Mouse (Mus musculus) forebrain, embryonic 14.5 days (tissue): ENCODE measurements around the gene Mt3. TPM values are rescaled to one million over a fixed set of nuclear protein-coding genes. Genes with fewer than 3 reads are reported as not detected.

Experiments
- polyA plus RNA-seq: library from polyadenylated mRNA; unstranded; fragments of >200 nt; fragmentation: Nextera tagmentation; extraction: Ambion mirVana; gene quantifications from 2 replicates; pipeline ENCODE4 v1.2.1, GENCODE M21; 2014

Gene Mt3
- polyA plus RNA-seq, 1 experiment from 2014 or later: 306 TPM

Other genes starting within 250 kb of the Mt3 start
- 55.8 and 60.2 TPM in 2 replicates for gene Amfr, start 139.8 kb upstream of the Mt3 start, polyA plus RNA-seq
- gene Nudt21, start 115.6 kb upstream of the Mt3 start, polyA plus RNA-seq: 165 and 171 TPM in 2 replicates
- gene Ogfod1, start 115.4 kb upstream of the Mt3 start, polyA plus RNA-seq: 9.8 and 13.4 TPM in 2 replicates
- 18.7 and 22.8 TPM in 2 replicates for gene Bbs2, start 53.7 kb upstream of the Mt3 start, polyA plus RNA-seq
- not detected in 2 replicates for gene Mt4, start 15.4 kb upstream of the Mt3 start, polyA plus RNA-seq
- gene Mt2, start 20.1 kb downstream of the Mt3 start, polyA plus RNA-seq: 29.4 and 47.5 TPM in 2 replicates
- gene Mt1, start 26.5 kb downstream of the Mt3 start, polyA plus RNA-seq: 77.2 and 110 TPM in 2 replicates
- 65.2 and 72.6 TPM in 2 replicates for gene Nup93, start 62.0 kb downstream of the Mt3 start, polyA plus RNA-seq
- gene Slc12a3, start 176.6 kb downstream of the Mt3 start, polyA plus RNA-seq: not detected in 2 replicates
- 62.6 and 72.3 TPM in 2 replicates for gene Herpud1, start 233.8 kb downstream of the Mt3 start, polyA plus RNA-seq